Mouse (Mus musculus) stomach, embryonic 15.5 days (tissue): ENCODE measurements around the gene Dus4l. TPM values are rescaled to one million over a fixed set of nuclear protein-coding genes. Genes with fewer than 3 reads are reported as not detected.

Source experiments
- ATAC-seq: fragments of 200-750 bp; cut with Nextera tagmentation; 2 replicates; pipeline ENCODE4 v1.8.0; 2017; ENCODE audit warnings: low read depth, moderate number of reproducible peaks, moderate TSS enrichment; ENCODE audit not compliant: insufficient read depth, low FRiP score
- H3K27ac ChIP-seq: fragments of 300-500 bp; sonication (generic); 2 replicates; pipeline ENCODE4 v1.5.1; 2015; ENCODE audit warnings: mild to moderate bottlenecking, inconsistent platforms
- H3K27me3 ChIP-seq: fragments of 300-500 bp; sonication (generic); replicated peaks from 2 replicates; pipeline ENCODE4 v1.6.1; 2015; ENCODE audit warnings: inconsistent platforms
- H3K36me3 ChIP-seq: fragments of 300-500 bp; sonication (generic); 2 replicates; pipeline ENCODE4 v1.6.1; 2015; ENCODE audit warnings: inconsistent platforms
- H3K4me1 ChIP-seq: fragments of 300-500 bp; sonication (generic); 2 replicates; pipeline ENCODE4 v1.6.1; 2015; ENCODE audit warnings: inconsistent platforms
- H3K4me2 ChIP-seq: fragments of 300-500 bp; sonication (generic); 2 replicates; pipeline ENCODE4 v1.6.1; 2015; ENCODE audit warnings: mild to moderate bottlenecking, inconsistent platforms
- H3K4me3 ChIP-seq: fragments of 300-500 bp; sonication (generic); replicated peaks from 2 replicates; pipeline ENCODE4 v1.5.1; 2015; ENCODE audit warnings: inconsistent platforms
- H3K9ac ChIP-seq: fragments of 300-500 bp; sonication (generic); 2 replicates; pipeline ENCODE4 v1.6.1; 2015; ENCODE audit warnings: inconsistent platforms
- H3K9me3 ChIP-seq: fragments of 300-500 bp; sonication (generic); 2 replicates; pipeline ENCODE4 v1.6.1; 2016; ENCODE audit warnings: inconsistent platforms
- WGBS: fragments of 180-500 bp; shearing (Covaris S2); methylation state at CpG from one replicate; pipeline ENCODE4 v1.1.7; 2015; 5-methylcytosine and 5-hydroxymethylcytosine counted together
- polyA plus RNA-seq: library from polyadenylated mRNA; unstranded; fragments of >200 nt; fragmentation: Nextera tagmentation; extraction: Ambion mirVana; gene quantifications from 2 replicates; pipeline ENCODE4 v1.2.1, GENCODE M21; 2015

Gene Dus4l
- 10.0 and 12.1 TPM in 2 replicates for polyA plus RNA-seq

GRCm38 (mm10) chr12:31654197-31654964 lies at the start of gene Dus4l, which contains the start of gene Cog5:
Dus4l (minus strand) TSS chr12:31654826.
Cog5 (plus strand) TSS chr12:31654869.
- Histone ChIP-seq H3K9ac (peak within 1 kb of the TSS; percentile 68), H3K4me3 (peak within 1 kb of the TSS; percentile 81), H3K36me3 (no peaks in the 10 kb centered on the region), H3K27ac (peak within 1 kb of the TSS; percentile 91), H3K27me3 (no peaks in the 10 kb centered on the region), H3K9me3 (no peaks in the 10 kb centered on the region), H3K4me2 (peak within 1 kb of the TSS; percentile 73), H3K4me1 (peaks cover 3% of the 10 kb centered on the region; the same call in 1 of the 2 replicates)
- ATAC-seq = peak; percentile 96
- WGBS = under 1% methylated on average over 47 of the region's 47 CpGs

GRCm38 (mm10) chr12:31703904-31704303 lies 49.3 kb upstream of the Dus4l start:
- H3K9me3 ChIP-seq = no peaks in the 10 kb centered on the region
- H3K4me1 ChIP-seq = no peaks in the 10 kb centered on the region
- no peak overlapping the region for H3K4me2 ChIP-seq
- no peaks in the 10 kb centered on the region for H3K27me3 ChIP-seq
- ATAC-seq = no peak
- WGBS = 83% methylated on average over 6 of the region's 6 CpGs
- H3K4me3 ChIP-seq = no peak overlapping the region
- H3K9ac ChIP-seq = no peak overlapping the region
- H3K27ac ChIP-seq = no peak overlapping the region
- H3K36me3 ChIP-seq = no peaks in the 10 kb centered on the region

- H3K27ac ChIP-seq = no peak overlapping the region
- H3K27me3 ChIP-seq = no peaks in the 10 kb centered on the region
- no peak overlapping the region for H3K9ac ChIP-seq
- H3K9me3 ChIP-seq = no peaks in the 10 kb centered on the region
- no peaks in the 10 kb centered on the region for H3K36me3 ChIP-seq
- WGBS = 64% methylated on average over 5 of the region's 5 CpGs
- no peak overlapping the region for H3K4me2 ChIP-seq
- no peak for ATAC-seq
- no peaks in the 10 kb centered on the region for H3K4me1 ChIP-seq
- H3K4me3 ChIP-seq = no peak overlapping the region
Observed at GRCm38 (mm10) chr12:31701411-31701810, 46.8 kb upstream of the Dus4l start.

- no peaks in the 10 kb centered on the region for H3K27me3 ChIP-seq
- H3K4me2 ChIP-seq = no peak overlapping the region
- ATAC-seq = no peak
- no peak overlapping the region for H3K4me3 ChIP-seq
- 59% methylated on average over 5 of the region's 5 CpGs for WGBS
- no peak overlapping the region for H3K27ac ChIP-seq
- H3K4me1 ChIP-seq = no peaks in the 10 kb centered on the region
- no peaks in the 10 kb centered on the region for H3K36me3 ChIP-seq
- H3K9me3 ChIP-seq = no peaks in the 10 kb centered on the region
- H3K9ac ChIP-seq = no peak overlapping the region
Observed at GRCm38 (mm10) chr12:31700623-31701347, 46.2 kb upstream of the Dus4l start.

GRCm38 (mm10) chr12:31693278-31693677 lies 38.7 kb upstream of the Dus4l start:
- H3K4me2 ChIP-seq = no peak overlapping the region
- H3K36me3 ChIP-seq = no peaks in the 10 kb centered on the region
- no peaks in the 10 kb centered on the region for H3K4me1 ChIP-seq
- ATAC-seq = no peak
- no peak overlapping the region for H3K4me3 ChIP-seq
- H3K9ac ChIP-seq = no peak overlapping the region
- no peaks in the 10 kb centered on the region for H3K27me3 ChIP-seq
- H3K27ac ChIP-seq = no peak overlapping the region
- no peaks in the 10 kb centered on the region for H3K9me3 ChIP-seq
- 91% methylated on average over 1 of the region's 1 CpGs for WGBS

- Histone ChIP-seq H3K4me3 (no peak overlapping the region), H3K27ac (no peak overlapping the region), H3K4me1 (no peaks in the 10 kb centered on the region), H3K9me3 (no peaks in the 10 kb centered on the region), H3K27me3 (no peaks in the 10 kb centered on the region), H3K4me2 (no peak overlapping the region), H3K36me3 (no peaks in the 10 kb centered on the region), H3K9ac (no peak overlapping the region)
- 93% methylated on average over 3 of the region's 3 CpGs for WGBS
- no peak for ATAC-seq
Observed at GRCm38 (mm10) chr12:31686679-31687078, 32.1 kb upstream of the Dus4l start.

GRCm38 (mm10) chr12:31667187-31667586 lies 12.6 kb upstream of the Dus4l start:
- 75% methylated on average over 3 of the region's 3 CpGs for WGBS
- Histone ChIP-seq H3K4me3 (no peak overlapping the region), H3K27ac (no peak overlapping the region), H3K9me3 (no peaks in the 10 kb centered on the region), H3K36me3 (no peaks in the 10 kb centered on the region), H3K4me2 (no peak overlapping the region), H3K27me3 (no peaks in the 10 kb centered on the region), H3K9ac (no peak overlapping the region), H3K4me1 (no peaks in the 10 kb centered on the region)
- ATAC-seq = no peak

- WGBS = 72% methylated on average over 6 of the region's 6 CpGs
- H3K9ac ChIP-seq = no peak overlapping the region
- ATAC-seq = no peak
Observed at GRCm38 (mm10) chr12:31665999-31666398, 11.4 kb upstream of the Dus4l start.

GRCm38 (mm10) chr12:31656841-31657240 lies 2.2 kb upstream of the Dus4l start:
- ATAC-seq = no peak
- H3K27ac ChIP-seq = no peak overlapping the region
- no peak overlapping the region for H3K4me3 ChIP-seq
- no peak overlapping the region for H3K9ac ChIP-seq
- no peaks in the 10 kb centered on the region for H3K27me3 ChIP-seq
- H3K36me3 ChIP-seq = 0 out of 2 replicates have a peak, but pooled peaks cover under 1% of the 10 kb centered on the region
- H3K9me3 ChIP-seq = no peaks in the 10 kb centered on the region
- WGBS = 95% methylated on average over 2 of the region's 2 CpGs
- H3K4me1 ChIP-seq = peaks cover 3% of the 10 kb centered on the region; the same call in 1 of the 2 replicates
- H3K4me2 ChIP-seq = no peak overlapping the region

More at GRCm38 (mm10) chr12:31665999-31666398, 11.4 kb upstream of the Dus4l start:
- Histone ChIP-seq H3K27me3 (no peaks in the 10 kb centered on the region), H3K4me3 (no peak overlapping the region), H3K27ac (no peak overlapping the region), H3K36me3 (0 out of 2 replicates have a peak, but pooled peaks cover 2% of the 10 kb centered on the region), H3K4me1 (no peaks in the 10 kb centered on the region), H3K9me3 (no peaks in the 10 kb centered on the region), H3K4me2 (no peak overlapping the region)

GRCm38 (mm10) chr12:31654965-31655477 lies 395 bp upstream of the Dus4l start:
- Histone ChIP-seq H3K4me3 (peak overlapping the region; percentile 81), H3K4me1 (peaks cover 3% of the 10 kb centered on the region; the same call in 1 of the 2 replicates), H3K27ac (peak overlapping the region; percentile 91), H3K27me3 (no peaks in the 10 kb centered on the region), H3K36me3 (no peaks in the 10 kb centered on the region), H3K9ac (peak overlapping the region; percentile 68), H3K4me2 (peak overlapping the region; percentile 73), H3K9me3 (no peaks in the 10 kb centered on the region)
- WGBS = under 1% methylated on average over 29 of the region's 29 CpGs
- peak; percentile 76 for ATAC-seq

GRCm38 (mm10) chr12:31653611-31654010 lies 1.0 kb downstream of the Dus4l start:
- no peaks in the 10 kb centered on the region for H3K36me3 ChIP-seq
- peaks cover 3% of the 10 kb centered on the region; the same call in 1 of the 2 replicates for H3K4me1 ChIP-seq
- WGBS = 73% methylated on average over 5 of the region's 5 CpGs
- H3K27me3 ChIP-seq = no peaks in the 10 kb centered on the region
- H3K27ac ChIP-seq = no peak overlapping the region
- no peak for ATAC-seq
- no peaks in the 10 kb centered on the region for H3K9me3 ChIP-seq
- H3K4me2 ChIP-seq = peak overlapping the region; percentile 55
- H3K9ac ChIP-seq = no peak overlapping the region
- no peak overlapping the region for H3K4me3 ChIP-seq

GRCm38 (mm10) chr12:31635240-31635607 lies 19.4 kb downstream of the Dus4l start:
- H3K27ac ChIP-seq = no peak overlapping the region
- no peak overlapping the region for H3K9ac ChIP-seq
- H3K4me3 ChIP-seq = no peak overlapping the region
- H3K4me1 ChIP-seq = peaks cover 2% of the 10 kb centered on the region; the same call in 1 of the 2 replicates
- WGBS = 89% methylated on average over 3 of the region's 3 CpGs
- H3K36me3 ChIP-seq = no peaks in the 10 kb centered on the region
- no peaks in the 10 kb centered on the region for H3K9me3 ChIP-seq
- H3K27me3 ChIP-seq = no peaks in the 10 kb centered on the region
- H3K4me2 ChIP-seq = no peak overlapping the region
- no peak for ATAC-seq
